Mouse (Mus musculus): ENCODE measurements around the gene Vasn. TPM values are rescaled to one million over a fixed set of nuclear protein-coding genes. Genes with fewer than 3 reads are reported as not detected.

Vasn gene
- polyA plus RNA-seq (2012; rRNA removed): 17.9 and 28.0 TPM in 2 replicates

GRCm38 (mm10) chr16:4639831-4640237 lies at the start of gene Vasn, which contains the start of gene Dnaja3:
Gene Vasn (plus strand): TSS chr16:4639941.
Gene Dnaja3 (plus strand): TSS chr16:4639989.

GRCm38 (mm10) chr16:4593971-4594813 lies 45.5 kb upstream of the Vasn start, which contains the start of gene Glis2:
Gene Glis2 (plus strand): TSS chr16:4594713.

GRCm38 (mm10) chr16:4624481-4625110 lies 15.1 kb upstream of the Vasn start, which contains the start of gene Pam16:
Gene Pam16 (minus strand): TSS chr16:4624988.

GRCm38 (mm10) chr16:4679121-4680018 lies 39.6 kb downstream of the Vasn start, which contains the start of gene Coro7:
Gene Coro7 (minus strand): TSS chr16:4679777.

Other genes with a start within 250 kb of the Vasn start
- gene Adcy9, start 219.4 kb upstream of the Vasn start, polyA plus RNA-seq (2012; rRNA removed): 2.4 and 3.6 TPM in 2 replicates
- gene Srl, start 98.1 kb upstream of the Vasn start, polyA plus RNA-seq (2012; rRNA removed): 0.80 and 1.2 TPM in 2 replicates
- gene Tfap4, start 80.1 kb upstream of the Vasn start, polyA plus RNA-seq (2012; rRNA removed): 2.3 and 3.2 TPM in 2 replicates
- 9.9 and 10.0 TPM in 2 replicates for gene Glis2, start 45.2 kb upstream of the Vasn start, polyA plus RNA-seq (2012; rRNA removed)
- 9.5 and 13.0 TPM in 2 replicates for gene Pam16, start 15.0 kb upstream of the Vasn start, polyA plus RNA-seq (2012; rRNA removed)
- 8.5 and 9.2 TPM in 2 replicates for gene Dnaja3, start within 50 bp of the Vasn start, polyA plus RNA-seq (2012; rRNA removed)
- gene Coro7, start 39.8 kb downstream of the Vasn start, polyA plus RNA-seq (2012; rRNA removed): 21.3 and 22.7 TPM in 2 replicates
- gene Nmral1, start 79.4 kb downstream of the Vasn start, polyA plus RNA-seq (2012; rRNA removed): 1.1 and 1.6 TPM in 2 replicates
- 14.6 and 16.8 TPM in 2 replicates for gene Hmox2, start 86.4 kb downstream of the Vasn start, polyA plus RNA-seq (2012; rRNA removed)
- gene Cdip1, start 150.4 kb downstream of the Vasn start, polyA plus RNA-seq (2012; rRNA removed): 39.6 and 41.2 TPM in 2 replicates
- not detected in 2 replicates for gene 4930562C15Rik, start 195.5 kb downstream of the Vasn start, polyA plus RNA-seq (2012; rRNA removed)
- gene Ubald1, start 240.4 kb downstream of the Vasn start, polyA plus RNA-seq (2012; rRNA removed): 36.6 and 37.8 TPM in 2 replicates
- gene Mgrn1, start 246.3 kb downstream of the Vasn start, polyA plus RNA-seq (2012; rRNA removed): 68.1 and 79.7 TPM in 2 replicates